Mouse (Mus musculus) embryonic facial prominence, embryonic 15.5 days (tissue): ENCODE data around the gene Dclk3. TPM values are rescaled to one million over a fixed set of nuclear protein-coding genes. Genes with fewer than 3 reads are reported as not detected.

Experiments
- ATAC-seq: fragments of 200-750 bp; cut with Nextera tagmentation; 2 replicates; pipeline ENCODE4 v1.8.0; 2017; ENCODE audit warnings: low read depth, moderate TSS enrichment; ENCODE audit not compliant: insufficient number of reproducible peaks, low FRiP score, low TSS enrichment
- H3K27ac ChIP-seq: fragments of 300-500 bp; sonication (generic); replicated peaks from 2 replicates; pipeline ENCODE4 v1.5.1; 2015; ENCODE audit warnings: mild to moderate bottlenecking, inconsistent platforms
- H3K27me3 ChIP-seq: fragments of 300-500 bp; sonication (generic); 2 replicates; pipeline ENCODE4 v1.6.1; 2015; ENCODE audit warnings: inconsistent platforms
- H3K36me3 ChIP-seq: fragments of 300-500 bp; sonication (generic); 2 replicates; pipeline ENCODE4 v1.6.1; 2015; ENCODE audit warnings: mild to moderate bottlenecking, inconsistent platforms
- H3K4me1 ChIP-seq: fragments of 300-500 bp; sonication (generic); 2 replicates; pipeline ENCODE4 v1.6.1; 2015; ENCODE audit warnings: inconsistent platforms
- H3K4me2 ChIP-seq: fragments of 300-500 bp; sonication (generic); replicated peaks from 2 replicates; pipeline ENCODE4 v1.6.1; 2015; ENCODE audit warnings: mild to moderate bottlenecking, inconsistent platforms
- H3K4me3 ChIP-seq: fragments of 300-500 bp; sonication (generic); replicated peaks from 2 replicates; pipeline ENCODE4 v1.5.1; 2015; ENCODE audit warnings: mild to moderate bottlenecking, inconsistent platforms
- H3K9ac ChIP-seq: fragments of 300-500 bp; sonication (generic); 2 replicates; pipeline ENCODE4 v1.6.1; 2015; ENCODE audit warnings: inconsistent platforms
- H3K9me3 ChIP-seq: fragments of 300-500 bp; sonication (generic); replicated peaks from 2 replicates; pipeline ENCODE4 v1.6.1; 2016; ENCODE audit warnings: inconsistent platforms
- WGBS: fragments of 180-500 bp; shearing (Covaris S2); methylation state at CpG from one replicate; pipeline ENCODE4 v1.1.7; 2015; 5-methylcytosine and 5-hydroxymethylcytosine counted together
- polyA plus RNA-seq: library from polyadenylated mRNA; unstranded; fragments of >200 nt; fragmentation: Nextera tagmentation; extraction: Ambion mirVana; gene quantifications from 2 replicates; pipeline ENCODE4 v1.2.1, GENCODE M21; 2015

Dclk3 gene
- polyA plus RNA-seq, 1 experiment from 2014 or later = 5.2 TPM

GRCm38 (mm10) chr9:111490583-111490982 lies 51.7 kb downstream of the Dclk3 start:
- Histone ChIP-seq H3K9me3 (no peaks in the 10 kb centered on the region), H3K27me3 (peaks cover 6% of the 10 kb centered on the region; the same call in 1 of the 2 replicates), H3K4me3 (no peak overlapping the region), H3K4me1 (no peaks in the 10 kb centered on the region), H3K9ac (no peak overlapping the region), H3K27ac (no peak overlapping the region), H3K4me2 (no peak overlapping the region), H3K36me3 (no peaks in the 10 kb centered on the region)
- whole genome bisulfite sequencing = 35% methylated on average over 8 of the region's 8 CpGs
- ATAC-seq = no peak

- Histone ChIP-seq H3K4me3 (no peak overlapping the region), H3K27me3 (peaks cover 7% of the 10 kb centered on the region; the same call in 1 of the 2 replicates), H3K27ac (no peak overlapping the region), H3K4me2 (no peak overlapping the region), H3K4me1 (no peaks in the 10 kb centered on the region), H3K9ac (no peak overlapping the region), H3K9me3 (no peaks in the 10 kb centered on the region), H3K36me3 (no peaks in the 10 kb centered on the region)
- no peak for ATAC-seq
- WGBS = 38% methylated on average over 4 of the region's 4 CpGs
These were observed 52.4 kb downstream of the Dclk3 start for GRCm38 (mm10) chr9:111491280-111491679.

GRCm38 (mm10) chr9:111493490-111493889 lies 54.6 kb downstream of the Dclk3 start:
- Histone ChIP-seq H3K4me1 (no peaks in the 10 kb centered on the region), H3K27me3 (peaks cover 9% of the 10 kb centered on the region; the same call in 1 of the 2 replicates), H3K4me2 (no peak overlapping the region), H3K9me3 (no peaks in the 10 kb centered on the region), H3K36me3 (no peaks in the 10 kb centered on the region), H3K4me3 (no peak overlapping the region), H3K9ac (no peak overlapping the region), H3K27ac (no peak overlapping the region)
- no peak for ATAC-seq
- 46% methylated on average over 5 of the region's 5 CpGs for WGBS

GRCm38 (mm10) chr9:111495561-111495960 lies 56.7 kb downstream of the Dclk3 start:
- Histone ChIP-seq H3K27ac (no peak overlapping the region), H3K4me3 (no peak overlapping the region), H3K9ac (no peak overlapping the region), H3K27me3 (peaks cover 8% of the 10 kb centered on the region; the same call in 1 of the 2 replicates), H3K9me3 (no peaks in the 10 kb centered on the region), H3K36me3 (no peaks in the 10 kb centered on the region), H3K4me2 (no peak overlapping the region), H3K4me1 (no peaks in the 10 kb centered on the region)
- under 1% methylated on average over 5 of the region's 5 CpGs for WGBS
- ATAC-seq = peak; percentile 44; the same call in 1 of the 2 replicates

- Histone ChIP-seq H3K27ac (no peak overlapping the region), H3K4me3 (no peak overlapping the region), H3K36me3 (no peaks in the 10 kb centered on the region), H3K9me3 (no peaks in the 10 kb centered on the region), H3K27me3 (0 out of 2 replicates have a peak, but pooled peaks cover 3% of the 10 kb centered on the region), H3K4me1 (no peaks in the 10 kb centered on the region), H3K4me2 (no peak overlapping the region), H3K9ac (no peak overlapping the region)
- 25% methylated on average over 9 of the region's 9 CpGs for whole genome bisulfite sequencing
- ATAC-seq = 0 out of 2 replicates have a peak, but pooled peaks have one; percentile 56
These were observed 58.4 kb downstream of the Dclk3 start for GRCm38 (mm10) chr9:111497074-111497811.

- no peaks in the 10 kb centered on the region for H3K36me3 ChIP-seq
- H3K9me3 ChIP-seq = no peaks in the 10 kb centered on the region
- H3K4me3 ChIP-seq = no peak overlapping the region
- H3K4me1 ChIP-seq = no peaks in the 10 kb centered on the region
- 79% methylated on average over 9 of the region's 9 CpGs for WGBS
- no peak overlapping the region for H3K4me2 ChIP-seq
- H3K27me3 ChIP-seq = 0 out of 2 replicates have a peak, but pooled peaks cover 3% of the 10 kb centered on the region
- no peak for ATAC-seq
- no peak overlapping the region for H3K9ac ChIP-seq
- no peak overlapping the region for H3K27ac ChIP-seq
These were observed 61.3 kb downstream of the Dclk3 start for GRCm38 (mm10) chr9:111500211-111500610.

- whole genome bisulfite sequencing = 48% methylated on average over 3 of the region's 3 CpGs
- Histone ChIP-seq H3K9ac (no peak overlapping the region), H3K27ac (no peak overlapping the region), H3K9me3 (no peaks in the 10 kb centered on the region; the same call in 1 of the 2 replicates), H3K36me3 (no peaks in the 10 kb centered on the region), H3K4me2 (no peak overlapping the region), H3K4me1 (no peaks in the 10 kb centered on the region), H3K4me3 (no peak overlapping the region), H3K27me3 (no peaks in the 10 kb centered on the region)
- ATAC-seq = no peak
These were observed 67.2 kb downstream of the Dclk3 start for GRCm38 (mm10) chr9:111506075-111506474.

GRCm38 (mm10) chr9:111514586-111515473 lies 75.9 kb downstream of the Dclk3 start:
- Histone ChIP-seq H3K36me3 (no peaks in the 10 kb centered on the region), H3K4me3 (no peak overlapping the region), H3K27ac (no peak overlapping the region), H3K27me3 (no peaks in the 10 kb centered on the region), H3K9me3 (no peaks in the 10 kb centered on the region), H3K4me2 (no peak overlapping the region), H3K4me1 (no peaks in the 10 kb centered on the region), H3K9ac (no peak overlapping the region)
- WGBS = 71% methylated on average over 15 of the region's 15 CpGs
- ATAC-seq = no peak

- H3K4me1 ChIP-seq = no peaks in the 10 kb centered on the region
- ATAC-seq = no peak; the same call in 1 of the 2 replicates
- no peaks in the 10 kb centered on the region for H3K9me3 ChIP-seq
- no peak overlapping the region for H3K4me3 ChIP-seq
- H3K27me3 ChIP-seq = no peaks in the 10 kb centered on the region
- no peak overlapping the region for H3K27ac ChIP-seq
- H3K36me3 ChIP-seq = no peaks in the 10 kb centered on the region
- no peak overlapping the region for H3K9ac ChIP-seq
- WGBS = 86% methylated on average over 3 of the region's 3 CpGs
- no peak overlapping the region for H3K4me2 ChIP-seq
These were observed 76.7 kb downstream of the Dclk3 start for GRCm38 (mm10) chr9:111515536-111515935.

GRCm38 (mm10) chr9:111522226-111522625 lies 83.3 kb downstream of the Dclk3 start:
- H3K4me3 ChIP-seq = no peak overlapping the region
- no peak overlapping the region for H3K4me2 ChIP-seq
- H3K27ac ChIP-seq = no peak overlapping the region
- H3K36me3 ChIP-seq = no peaks in the 10 kb centered on the region
- no peak for ATAC-seq
- no peaks in the 10 kb centered on the region for H3K27me3 ChIP-seq
- H3K9me3 ChIP-seq = no peaks in the 10 kb centered on the region; the same call in 1 of the 2 replicates
- no peak overlapping the region for H3K9ac ChIP-seq
- no peaks in the 10 kb centered on the region for H3K4me1 ChIP-seq
- WGBS = 90% methylated on average over 7 of the region's 7 CpGs

GRCm38 (mm10) chr9:111523111-111523510 lies 84.2 kb downstream of the Dclk3 start:
- no peak overlapping the region for H3K27ac ChIP-seq
- no peaks in the 10 kb centered on the region; the same call in 1 of the 2 replicates for H3K9me3 ChIP-seq
- H3K4me1 ChIP-seq = no peaks in the 10 kb centered on the region
- H3K36me3 ChIP-seq = no peaks in the 10 kb centered on the region
- H3K9ac ChIP-seq = no peak overlapping the region
- no peak for ATAC-seq
- H3K4me2 ChIP-seq = no peak overlapping the region
- no peak overlapping the region for H3K4me3 ChIP-seq
- no peaks in the 10 kb centered on the region for H3K27me3 ChIP-seq
- 90% methylated on average over 11 of the region's 11 CpGs for WGBS
